Mouse (Mus musculus) adrenal gland, adult 18-20 months (tissue): Measurements from ENCODE around the gene Gm44511. TPM values are rescaled to one million over a fixed set of nuclear protein-coding genes. Genes with fewer than 3 reads are reported as not detected.
"Not testable (repeated sequence)": the region's sequence is repeated elsewhere in the genome, so short reads cannot be mapped to it uniquely, and the experiment has no call there.

Source experiments
- DNase-seq, 2 experiments: peaks; one replicate each; pipeline ENCODE4 v3.0.0; 2021 to 2022; ENCODE audit warnings: low spot score in 2 of 2
- total RNA-seq, 2 experiments: library from RNA; stranded (reverse); gene quantifications; 1 replicate in 1 of 2; 2 replicates in 1 of 2; pipeline ENCODE4 v1.2.3; 2021

Gene Gm44511
- total RNA-seq, 2 experiments from 2014 or later, result not detected

DNA sequence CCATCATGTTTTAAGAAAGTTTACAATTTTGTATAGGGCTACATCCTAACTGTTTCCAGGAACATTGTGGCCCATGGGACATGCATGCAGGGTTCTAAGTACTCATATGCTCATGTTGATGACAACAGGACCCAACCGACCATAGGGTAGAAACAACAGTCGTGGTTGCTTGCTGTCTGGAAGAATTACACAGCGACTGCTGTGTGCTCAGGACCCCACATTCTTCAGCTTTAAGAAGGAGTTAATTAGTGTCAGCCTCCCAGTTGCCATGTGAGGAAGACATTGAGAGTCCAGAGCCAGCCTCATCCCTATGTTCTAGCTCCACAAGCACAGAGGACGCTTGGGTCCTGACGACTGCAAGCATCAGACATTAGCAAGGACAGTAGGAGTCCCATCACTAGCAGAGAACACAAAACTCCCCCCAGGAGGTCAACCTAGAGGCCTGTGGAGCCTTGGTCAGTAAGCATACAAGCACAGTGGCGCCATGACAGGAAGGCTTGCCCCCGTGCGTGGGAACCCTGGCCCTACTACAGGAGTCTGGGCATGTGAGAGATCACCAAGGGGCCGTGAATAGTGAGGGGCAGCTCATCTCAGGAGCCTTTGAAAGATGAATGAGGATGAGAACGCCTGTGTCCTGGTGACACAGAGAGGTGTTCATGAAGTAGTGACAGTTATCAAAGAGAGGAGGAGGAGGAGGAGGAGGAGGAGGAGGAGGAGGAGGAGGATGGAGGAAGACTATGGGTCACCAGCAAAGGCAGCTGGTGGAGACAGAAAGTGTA, 63.0 kb downstream of the Gm44511 start:
- not testable (repeated sequence) for DNase-seq

DNA sequence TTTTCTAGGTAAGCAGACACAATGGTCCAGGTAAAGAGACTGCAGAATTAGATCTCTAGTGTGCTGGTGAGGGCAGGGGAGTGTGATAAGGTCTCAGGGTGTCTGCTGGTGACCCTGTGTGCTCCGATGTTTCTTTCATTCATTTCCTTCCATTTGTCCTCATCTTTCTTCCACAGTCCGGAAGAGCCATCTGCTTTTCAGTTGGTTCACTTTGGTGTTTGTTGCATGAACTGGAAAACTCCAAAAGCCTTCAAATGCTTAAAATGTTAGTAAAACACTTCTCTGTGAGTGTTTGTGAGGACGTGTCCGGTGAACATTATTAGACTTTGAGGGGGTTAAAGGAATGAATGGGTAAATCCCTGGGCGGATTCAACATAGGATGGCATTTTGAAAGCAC, 65.0 kb downstream of the Gm44511 start:
- no peak for DNase-seq

DNA sequence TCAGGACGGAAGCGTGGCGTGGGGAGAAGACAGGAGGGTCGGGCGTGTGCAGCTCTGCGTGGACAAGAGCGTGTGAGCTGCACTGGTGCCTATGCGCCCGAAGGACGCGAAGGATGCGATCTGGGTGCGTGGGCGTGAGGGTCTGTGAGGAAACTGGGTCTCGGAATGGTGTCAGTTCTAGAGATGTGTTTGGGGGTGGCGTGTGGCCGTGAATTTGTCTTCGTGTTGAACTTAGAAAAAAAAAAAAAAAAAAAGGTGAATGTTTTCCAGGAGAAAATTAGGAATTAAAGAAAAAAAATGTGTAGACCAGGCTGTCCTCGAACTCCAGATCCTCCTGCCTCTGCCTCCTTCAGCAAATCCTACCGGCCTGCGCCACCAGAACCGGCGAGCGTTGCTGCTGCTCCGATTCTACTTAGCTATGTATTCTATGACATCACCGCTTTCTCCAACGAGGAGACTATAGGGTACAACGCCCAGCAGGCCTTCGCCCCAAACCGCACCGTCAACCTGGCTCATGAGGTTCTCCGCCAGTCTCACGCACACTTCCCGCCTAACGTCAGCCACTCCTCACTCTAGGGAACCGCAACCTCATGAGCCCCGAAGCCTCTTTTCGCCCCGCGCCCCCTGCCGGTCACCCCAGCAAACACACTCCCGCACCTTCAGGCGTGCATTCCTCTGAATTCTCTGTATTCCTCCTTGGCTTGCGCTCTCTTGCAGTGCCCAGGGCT, 65.5 kb downstream of the Gm44511 start:
- peak; percentile 85 to 92 for DNase-seq

DNA sequence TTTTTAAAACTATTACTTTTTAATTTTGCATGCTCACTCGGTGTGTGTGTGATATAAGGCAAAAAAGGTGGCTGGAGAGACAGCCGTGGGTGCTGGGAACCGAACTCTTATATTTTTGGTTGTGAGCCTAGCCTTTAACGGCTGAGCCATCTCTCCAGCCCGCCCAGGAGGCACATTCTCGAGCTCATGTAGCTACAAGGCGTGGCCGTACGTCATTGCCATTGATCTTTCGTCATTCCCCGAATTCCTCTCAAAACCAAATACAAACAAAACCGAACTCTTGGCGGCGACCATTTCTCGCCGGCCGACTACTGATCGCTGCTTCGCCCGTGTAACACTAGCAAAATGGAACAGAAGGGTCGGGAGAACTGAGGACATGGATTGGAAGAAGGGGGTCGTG, 66.1 kb downstream of the Gm44511 start:
- DNase-seq, result peak; percentile 96 to 99

DNA sequence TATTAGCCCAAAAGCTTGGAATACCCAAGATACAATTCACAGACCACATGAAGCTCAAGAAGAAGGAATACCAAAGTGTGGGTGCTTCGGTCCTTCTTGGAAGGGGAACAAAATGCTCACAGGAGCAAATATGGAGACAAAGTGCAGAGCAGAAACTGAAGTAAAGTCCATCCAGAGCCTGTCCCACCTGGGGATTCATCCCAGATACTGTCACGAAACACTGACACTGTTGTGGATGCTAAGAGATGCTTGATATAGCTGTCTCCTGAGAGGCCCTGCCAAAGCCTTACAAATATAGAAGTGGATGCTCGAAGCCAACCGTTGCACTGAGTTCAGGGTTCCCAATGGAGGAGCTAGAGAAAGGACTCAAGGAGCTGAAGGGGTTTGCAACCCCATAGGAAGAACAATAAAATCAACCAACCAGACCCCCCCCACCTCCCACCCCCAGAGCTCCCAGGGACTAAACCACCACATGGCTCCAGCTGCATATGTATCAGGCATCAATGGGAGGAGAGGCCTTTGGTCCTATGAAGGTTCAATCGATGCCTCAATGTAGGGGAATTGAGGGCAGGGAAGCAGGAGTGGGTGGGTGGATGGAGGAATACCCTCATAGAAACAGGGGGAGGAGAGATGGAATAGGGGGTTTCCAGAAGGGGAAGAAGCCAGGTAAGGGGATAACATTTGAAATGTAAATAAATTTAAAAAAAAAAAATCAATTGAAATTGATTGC, 66.7 kb downstream of the Gm44511 start:
- no peak for DNase-seq

DNA sequence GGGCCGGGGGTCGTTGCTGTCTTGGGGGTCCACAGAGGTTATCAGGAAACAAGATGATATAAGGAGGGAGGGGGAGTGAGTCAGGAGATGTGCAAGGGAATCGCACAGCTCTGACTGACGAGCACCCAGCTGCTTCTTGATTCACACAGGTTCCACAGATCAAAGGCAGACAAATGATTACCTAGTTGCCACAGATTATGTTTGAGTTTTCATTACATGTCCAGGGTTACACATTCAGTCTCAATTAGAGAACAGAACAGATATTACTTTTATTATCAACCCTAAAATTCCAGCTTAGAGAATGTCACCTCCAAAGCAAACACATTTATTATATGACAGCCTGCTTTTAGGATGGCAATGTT, 70.7 kb downstream of the Gm44511 start:
- not testable (repeated sequence) for DNase-seq

DNA sequence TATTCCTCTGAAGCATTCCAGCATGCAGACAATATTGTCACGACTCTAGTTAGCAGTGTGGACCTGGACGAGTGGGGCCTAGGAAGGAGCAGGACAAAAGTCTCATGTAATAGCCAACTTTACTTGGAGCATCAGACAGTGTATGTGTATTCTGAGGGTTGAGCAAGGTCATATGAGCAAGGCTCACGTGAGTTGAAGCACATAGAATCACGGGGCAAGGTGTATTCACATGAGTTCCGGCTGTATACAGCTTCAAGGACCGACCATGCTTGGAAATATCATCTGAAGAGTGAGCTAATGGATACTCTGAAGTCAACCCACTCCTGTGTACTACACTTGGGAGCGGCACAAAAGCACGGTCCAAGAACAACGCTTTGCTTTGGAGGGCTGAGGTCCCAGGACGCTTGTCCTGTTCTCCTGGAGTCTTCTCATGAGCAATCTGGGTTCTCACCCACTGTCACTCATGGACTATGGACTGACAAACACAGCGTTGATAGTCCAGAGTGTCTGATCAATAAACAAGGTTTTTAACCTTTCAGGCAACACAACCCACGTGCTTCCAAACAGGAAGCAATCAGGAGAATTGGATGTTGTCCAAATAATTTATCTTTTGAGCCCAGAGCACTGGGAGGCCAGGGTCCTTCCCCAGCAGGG, 71.2 kb downstream of the Gm44511 start:
- not testable (repeated sequence) for DNase-seq

DNA sequence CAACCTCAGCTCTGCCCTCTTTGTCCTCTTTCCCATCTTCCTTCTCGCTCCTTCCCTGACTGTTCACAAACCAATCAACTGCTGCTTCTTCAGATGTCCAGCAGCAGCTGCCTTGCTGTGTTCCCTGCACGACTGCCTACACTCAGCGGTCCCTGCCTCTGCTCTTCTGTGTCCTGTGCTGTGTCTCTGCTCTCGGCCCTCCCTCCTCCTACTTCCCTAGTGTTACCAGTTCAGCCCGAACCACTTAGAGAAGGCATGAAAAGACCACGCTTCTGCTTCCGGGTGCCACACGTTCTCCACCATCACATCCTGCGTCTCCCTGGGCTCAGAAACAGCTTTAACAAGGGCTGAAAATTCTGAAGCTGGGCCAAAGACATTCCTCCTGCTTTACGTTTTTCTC, 71.8 kb downstream of the Gm44511 start:
- DNase-seq, result not testable (repeated sequence)

DNA sequence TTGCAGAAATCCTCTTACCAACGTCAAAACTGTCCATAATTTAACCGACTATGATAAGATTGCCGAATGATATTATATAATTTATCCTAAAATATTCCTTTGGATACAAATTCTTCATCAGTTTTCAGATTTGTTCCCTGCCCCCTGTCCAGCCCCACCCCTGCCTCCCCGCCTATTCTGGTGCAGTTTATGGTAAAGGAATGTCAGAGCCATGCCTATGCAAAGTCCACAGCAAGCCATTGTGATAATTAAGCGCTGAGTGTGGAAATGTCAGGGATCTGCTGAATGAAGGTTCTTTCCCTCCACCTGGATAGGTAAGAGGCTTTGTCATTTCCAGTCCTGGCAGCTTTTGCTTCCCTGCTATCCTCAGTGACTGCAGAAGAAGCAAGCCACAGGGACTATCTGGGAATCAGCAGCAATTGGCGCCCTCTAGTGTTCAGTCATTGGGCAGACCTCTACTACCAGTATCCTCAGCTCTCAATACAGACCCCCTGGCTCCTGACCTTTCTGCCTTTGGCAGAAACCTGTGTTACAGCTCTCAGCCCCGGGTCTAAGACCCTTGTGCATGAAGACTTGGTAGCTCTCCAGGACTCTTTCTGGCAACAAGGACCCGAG, 72.4 kb downstream of the Gm44511 start:
- peak; percentile 65 to 69 for DNase-seq

DNA sequence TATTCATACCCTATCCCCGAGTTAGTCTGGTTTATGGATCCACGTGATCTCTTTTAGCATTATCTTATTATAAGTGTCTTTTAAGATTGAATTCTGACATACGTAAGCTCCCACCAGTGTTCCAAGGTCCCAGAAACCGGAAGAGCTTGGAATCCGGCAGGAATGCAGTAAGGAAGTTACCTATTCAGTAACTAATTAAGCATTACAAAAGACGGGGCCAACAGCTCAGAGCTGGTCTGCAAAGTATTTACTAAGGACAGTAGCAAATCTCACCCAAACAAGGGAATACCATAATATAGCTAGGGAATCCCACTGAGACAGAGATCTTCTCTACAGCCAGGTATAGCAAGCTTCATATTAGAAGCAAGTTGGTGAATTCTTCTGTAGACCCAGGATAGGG, 79.1 kb downstream of the Gm44511 start:
- not testable (repeated sequence) for DNase-seq

DNA sequence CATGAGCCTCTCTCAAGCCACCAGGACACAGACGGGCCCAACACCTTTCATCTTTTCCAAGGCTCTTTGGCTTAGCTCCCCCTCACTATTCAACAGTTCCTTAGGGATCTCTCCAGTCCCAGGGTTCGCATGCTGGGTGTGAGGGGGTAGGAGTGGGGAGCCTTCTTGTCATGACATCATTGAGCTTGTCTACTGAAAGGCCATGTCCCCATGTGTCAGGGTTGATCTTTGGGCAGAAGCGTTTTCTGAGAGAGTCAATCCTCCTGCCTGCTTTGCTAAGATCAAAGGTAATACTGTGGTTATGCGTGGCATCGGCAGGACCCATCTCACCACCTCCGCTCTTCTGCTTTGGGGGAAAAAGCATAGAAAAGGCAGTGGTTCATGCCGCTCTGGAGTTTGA, 88.7 kb downstream of the Gm44511 start:
- DNase-seq, result no peak

DNA sequence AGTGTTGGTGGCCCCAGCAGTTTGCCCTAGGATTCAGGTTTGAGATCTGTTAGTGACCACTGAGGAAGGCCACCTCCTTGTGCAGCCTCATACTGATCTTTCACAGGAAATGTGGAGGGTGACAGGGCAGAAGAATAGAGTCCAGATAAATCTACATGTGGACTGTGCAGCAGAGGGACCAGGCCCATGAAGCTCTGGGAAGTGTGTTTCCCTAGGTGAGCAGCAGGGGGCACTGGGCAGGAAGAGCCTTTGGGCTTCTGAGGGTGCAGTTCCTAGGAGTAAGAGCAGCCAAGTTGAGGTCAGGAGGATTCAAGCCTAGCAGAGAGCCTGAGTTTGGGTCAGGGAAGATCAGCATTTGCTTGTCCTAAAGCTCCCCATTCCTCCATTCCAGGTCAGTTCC, 90.0 kb downstream of the Gm44511 start:
- peak in 1 of 2 experiments; percentile 39 for DNase-seq

DNA sequence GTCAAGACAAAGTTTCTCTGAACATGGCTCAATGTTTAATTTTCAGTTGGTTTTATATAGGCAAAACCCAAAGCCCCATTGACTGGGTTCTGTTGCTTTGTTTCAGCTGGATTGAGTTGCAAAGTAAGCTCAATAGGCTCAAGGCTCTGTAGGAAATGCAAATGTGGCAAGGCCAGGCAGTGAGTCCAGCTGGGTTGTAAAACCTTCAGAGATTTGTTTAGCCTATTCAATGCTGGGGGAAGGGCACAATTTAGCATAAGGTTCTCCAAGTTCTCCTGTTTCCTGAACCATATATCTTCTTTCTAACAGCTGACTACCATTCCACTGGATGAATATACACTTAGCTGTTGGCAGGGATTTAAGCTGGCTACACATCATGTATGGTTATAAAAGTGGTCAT, 91.2 kb downstream of the Gm44511 start:
- DNase-seq, result no peak

DNA sequence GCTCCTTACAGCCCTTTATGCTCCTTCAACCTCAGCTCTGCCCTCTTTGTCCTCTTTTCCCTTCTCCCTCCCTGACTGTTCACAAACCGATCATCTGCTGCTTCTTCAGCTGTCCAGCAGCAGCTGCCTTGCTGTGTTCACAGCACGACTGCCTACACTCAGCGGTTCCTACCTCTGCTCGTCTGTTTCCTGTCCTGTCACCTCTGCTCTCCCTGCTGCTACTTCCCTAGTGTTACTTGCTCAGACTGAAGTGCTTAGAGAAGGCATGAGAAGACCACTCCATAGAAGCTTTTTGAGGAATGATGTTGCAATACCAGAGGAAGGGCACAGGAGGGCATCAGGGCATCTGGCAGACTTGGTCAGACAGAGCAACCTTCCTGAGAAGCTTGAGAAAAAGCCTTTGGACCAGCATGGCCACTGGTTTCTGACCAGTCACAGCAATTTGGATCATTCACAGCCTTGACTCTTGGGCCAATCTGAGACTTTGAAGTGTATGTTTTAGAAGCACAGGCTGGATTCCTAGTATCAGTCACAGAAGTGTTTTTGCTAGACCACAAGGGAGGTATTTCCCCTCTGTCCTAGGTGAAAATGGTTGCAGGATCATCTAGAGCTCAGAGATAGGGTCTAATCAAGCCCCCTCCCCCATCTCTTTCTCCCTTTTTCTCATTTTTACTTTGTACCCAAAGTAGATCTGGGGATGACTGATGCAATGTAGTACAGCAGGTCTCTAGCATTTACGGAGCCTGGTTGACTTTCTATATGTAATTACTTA, 92.0 kb downstream of the Gm44511 start:
- DNase-seq, result no peak

DNA sequence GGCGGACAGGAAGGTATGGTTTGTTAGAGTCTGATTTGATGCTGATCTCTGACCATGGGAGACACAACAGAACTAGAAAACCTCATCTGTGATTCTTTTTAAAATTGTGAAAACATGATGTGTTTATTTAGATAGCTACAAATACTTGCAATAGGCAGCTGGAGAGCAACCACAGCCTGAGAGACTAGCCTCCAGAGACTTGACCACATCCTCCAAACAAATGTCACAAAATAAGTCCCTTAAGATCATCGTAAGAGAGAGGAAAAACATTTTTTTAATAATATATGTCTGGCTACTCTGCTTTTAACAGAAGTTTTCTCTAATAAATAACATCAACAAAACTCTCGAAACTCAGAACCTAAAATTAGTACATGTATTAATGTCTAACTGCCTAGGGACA, 94.1 kb downstream of the Gm44511 start:
- DNase-seq, result no peak

Other genes starting within 250 kb of the Gm44511 start
- not detected for gene A2ml1, start 244.7 kb downstream of the Gm44511 start, total RNA-seq
- gene Klrb1a, start 202.8 kb downstream of the Gm44511 start, total RNA-seq, result not detected
- gene Clec2h, start 163.9 kb downstream of the Gm44511 start, total RNA-seq, result 1 to 10 TPM in 1 of 2 experiments, under 1 TPM in 1; 0.26 to 2.1 TPM
- gene Klrb1, start 103.3 kb downstream of the Gm44511 start, total RNA-seq, result not detected
- gene Klrb1c, start 37.1 kb downstream of the Gm44511 start, total RNA-seq, result under 1 TPM; 0.60 to 0.67 TPM
- 1 to 10 TPM in 1 of 2 experiments, under 1 TPM in 1; 0.90 to 1.3 TPM for gene Klrb1b, start within 50 bp of the Gm44511 start, total RNA-seq
- gene Clec2i, start 61.3 kb upstream of the Gm44511 start, total RNA-seq, result under 1 TPM; 0.29 to 0.33 TPM
- gene BC035044, start 64.8 kb upstream of the Gm44511 start, total RNA-seq, result under 1 TPM in 1 of 2 experiments, not detected in 1; 0.93 TPM
- 1 to 10 TPM; 2.4 to 4.5 TPM for gene Clec2g, start 108.1 kb upstream of the Gm44511 start, total RNA-seq
- gene Klrb1f, start 219.6 kb upstream of the Gm44511 start, total RNA-seq, result under 1 TPM in 1 of 2 experiments, not detected in 1; 0.16 TPM